Mouse (Mus musculus) ES-CJ7 (cell line): Measurements from ENCODE around the gene Wwox.

Experiments used
- DNase-seq: peaks from one replicate; pipeline ENCODE4 v3.0.0; 2011; ENCODE audit warnings: low read depth, low spot score

Gene Wwox

GRCm38 (mm10) chr8:115154096-115154495 is 714.6 kb downstream of the Wwox start:
- DNase-seq = no peak

GRCm38 (mm10) chr8:115156142-115156541 is 716.7 kb downstream of the Wwox start:
- DNase-seq = no peak

- DNase-seq = peak; percentile 85
Measured at GRCm38 (mm10) chr8:115157977-115158720, 718.7 kb downstream of the Wwox start.

GRCm38 (mm10) chr8:115158721-115159111 is 719.3 kb downstream of the Wwox start:
- peak; percentile 39 for DNase-seq

- DNase-seq = peak; percentile 12
Measured at GRCm38 (mm10) chr8:115159208-115159607, 719.8 kb downstream of the Wwox start.

GRCm38 (mm10) chr8:115159711-115160374 is 720.4 kb downstream of the Wwox start:
- peak; percentile 68 for DNase-seq

- DNase-seq = no peak
Measured at GRCm38 (mm10) chr8:115160407-115160806, 721.0 kb downstream of the Wwox start.

GRCm38 (mm10) chr8:115161520-115161919 is 722.1 kb downstream of the Wwox start:
- no peak for DNase-seq

GRCm38 (mm10) chr8:115164872-115165271 is 725.4 kb downstream of the Wwox start:
- no peak for DNase-seq

- no peak for DNase-seq
Measured at GRCm38 (mm10) chr8:115173634-115174081, 734.2 kb downstream of the Wwox start.

GRCm38 (mm10) chr8:115185431-115185964 is 746.0 kb downstream of the Wwox start:
- no peak for DNase-seq

GRCm38 (mm10) chr8:115186121-115186811 is 746.8 kb downstream of the Wwox start:
- no peak for DNase-seq

GRCm38 (mm10) chr8:115186882-115187281 is 747.4 kb downstream of the Wwox start:
- no peak for DNase-seq

- no peak for DNase-seq
Measured at GRCm38 (mm10) chr8:115188446-115188845, 749.0 kb downstream of the Wwox start.

- no peak for DNase-seq
Measured at GRCm38 (mm10) chr8:115189836-115190235, 750.4 kb downstream of the Wwox start.

GRCm38 (mm10) chr8:115193767-115194166 is 754.3 kb downstream of the Wwox start:
- DNase-seq = no peak

GRCm38 (mm10) chr8:115195334-115195733 is 755.9 kb downstream of the Wwox start:
- peak; percentile 75 for DNase-seq

GRCm38 (mm10) chr8:115196859-115197258 is 757.4 kb downstream of the Wwox start:
- peak; percentile 42 for DNase-seq

GRCm38 (mm10) chr8:115199204-115199603 is 759.7 kb downstream of the Wwox start:
- DNase-seq = peak; percentile 85

- DNase-seq = peak; percentile 19
Measured at GRCm38 (mm10) chr8:115199616-115200150, 760.2 kb downstream of the Wwox start.

- DNase-seq = no peak
Measured at GRCm38 (mm10) chr8:115201726-115202125, 762.3 kb downstream of the Wwox start.

- DNase-seq = no peak
Measured at GRCm38 (mm10) chr8:115207480-115207879, 768.0 kb downstream of the Wwox start.
